Mouse (Mus musculus) spleen, postnatal 36 days (tissue): Measurements from ENCODE around the gene Olfr458.
A peak's percentile ranks its signal among the peaks of the same experiment; 100 is the strongest.
"Not testable (repeated sequence)": the region's sequence is repeated elsewhere in the genome, so short reads cannot be mapped to it uniquely, and the experiment has no call there.

Experiments used
- DNase-seq, 2 experiments: peaks; one replicate each; pipeline ENCODE4 v3.0.0; 2022; ENCODE audit warnings: low spot score in 2 of 2, mixed read lengths in 1 of 2

Olfr458 gene

DNA sequence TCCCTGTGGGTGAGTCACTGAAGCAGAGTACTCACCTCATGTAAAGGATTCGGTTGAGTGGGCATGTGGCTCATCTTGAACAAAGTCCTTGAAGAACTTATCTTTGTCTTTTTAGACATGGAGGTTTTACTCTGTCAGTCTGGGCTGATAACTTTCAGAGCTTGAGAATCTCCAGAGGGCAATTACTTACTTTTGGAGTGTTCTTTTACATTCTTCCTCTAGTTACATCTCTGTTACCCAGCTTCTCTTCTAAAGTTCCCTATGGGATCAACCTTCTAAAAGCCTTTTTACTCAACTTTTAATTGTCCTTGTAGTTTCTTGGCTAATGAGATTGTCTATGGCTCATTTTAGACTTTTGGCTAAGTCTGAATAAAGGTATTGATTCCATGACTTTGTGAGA, at the start of gene Olfr458:
TSS of gene Olfr458 (minus strand) at position 101 of the 400 bp plus-strand sequence.
- no peak for DNase-seq

DNA sequence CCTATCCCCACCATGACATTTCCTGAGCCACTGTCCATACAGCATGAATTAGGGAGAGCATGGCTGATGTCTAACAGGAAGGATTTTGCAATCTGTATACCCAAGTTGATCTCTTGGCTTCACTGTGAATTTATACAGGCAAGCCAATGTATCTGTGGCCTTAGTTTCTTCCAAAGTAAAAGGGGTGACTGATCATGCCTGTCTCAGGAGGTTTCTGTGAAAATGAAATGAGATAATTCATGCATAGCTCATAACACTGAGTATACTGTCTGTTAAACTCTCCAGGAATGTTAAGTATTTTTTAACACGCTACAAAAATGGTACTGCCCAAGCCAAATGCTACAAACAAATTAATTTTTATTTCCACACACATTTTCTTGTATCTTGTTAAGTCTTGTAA, 48.5 kb upstream of the Olfr458 start:
- DNase-seq = no peak

DNA sequence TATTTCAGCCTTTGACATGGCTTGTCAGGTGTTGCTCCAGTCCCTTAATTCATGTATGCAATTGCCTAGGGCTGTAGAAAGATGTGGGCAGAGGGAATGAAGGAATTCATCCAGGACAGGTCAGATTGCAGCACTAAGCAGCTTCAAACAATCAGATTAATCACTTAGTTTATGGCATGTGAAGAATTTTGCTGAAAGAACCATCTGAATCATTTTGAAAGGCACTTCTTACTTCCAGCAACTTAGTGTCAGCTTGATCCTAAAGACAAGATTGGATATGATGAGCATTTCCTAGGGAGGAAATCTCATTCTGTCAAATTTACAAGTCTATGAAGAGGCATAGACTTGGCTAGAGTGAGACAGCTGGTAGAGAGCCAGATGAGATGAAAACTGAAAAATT, 44.3 kb upstream of the Olfr458 start:
- DNase-seq = no peak

DNA sequence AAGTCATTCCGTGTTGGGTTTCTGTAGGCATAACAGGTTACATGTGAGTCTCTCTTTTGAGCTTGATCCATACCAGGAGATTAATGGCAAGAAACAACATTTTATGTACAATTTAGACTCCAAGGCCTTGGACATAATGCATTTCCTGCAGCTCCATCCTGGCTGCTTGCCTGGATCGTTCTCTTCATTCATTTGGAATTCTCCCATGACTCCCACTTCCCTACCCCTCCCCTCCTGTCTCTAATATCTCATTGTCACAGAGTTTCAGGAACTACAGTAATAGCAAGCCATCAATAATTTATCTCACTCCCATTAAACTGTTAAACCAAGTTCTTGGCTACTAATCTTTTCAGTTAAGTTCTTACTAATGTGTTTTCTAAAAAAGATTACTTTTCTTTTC, 38.5 kb upstream of the Olfr458 start:
- DNase-seq = no peak

DNA sequence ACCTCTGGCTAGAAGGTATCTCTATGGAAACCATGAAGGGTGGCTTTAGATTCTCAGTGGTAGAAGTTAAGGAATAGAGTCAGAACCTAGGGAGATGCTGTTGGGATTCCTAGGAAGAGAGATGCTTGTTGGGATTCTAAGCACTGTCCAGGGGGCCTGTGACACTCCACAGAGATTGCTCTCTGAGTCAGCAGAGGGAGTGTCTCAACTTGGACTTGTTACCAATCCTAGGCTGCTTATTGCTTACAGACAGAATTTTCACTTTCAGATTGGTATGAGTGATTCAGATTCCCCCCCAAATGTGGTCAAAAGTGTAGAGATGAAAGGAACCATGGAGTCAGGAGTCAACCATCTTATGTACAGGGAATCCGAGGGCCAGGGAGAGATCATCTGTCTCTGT, 24.7 kb upstream of the Olfr458 start:
- no peak for DNase-seq

DNA sequence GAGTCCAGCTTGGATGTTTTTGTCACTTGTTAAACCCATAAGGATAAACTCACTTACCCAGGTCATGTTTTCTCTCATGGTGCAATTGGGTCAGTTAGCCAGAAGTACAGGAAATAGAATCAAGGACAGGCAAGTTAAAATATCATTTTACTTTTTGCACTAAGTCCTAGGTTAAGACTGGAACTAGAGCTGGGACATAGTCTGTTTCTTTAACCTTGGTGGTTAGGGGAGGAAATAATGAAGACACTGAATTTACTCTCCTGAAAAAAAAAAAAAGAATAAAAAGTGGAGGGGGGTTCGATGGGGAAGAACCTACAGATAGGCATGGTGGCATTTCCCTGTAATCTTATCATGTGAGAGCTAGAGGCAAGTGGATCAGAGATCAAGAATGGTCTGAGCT, 22.1 kb upstream of the Olfr458 start, which contains the start of gene Olfr456:
TSS of gene Olfr456 (minus strand) at position 101 of the 400 bp plus-strand sequence.
- DNase-seq = no peak

DNA sequence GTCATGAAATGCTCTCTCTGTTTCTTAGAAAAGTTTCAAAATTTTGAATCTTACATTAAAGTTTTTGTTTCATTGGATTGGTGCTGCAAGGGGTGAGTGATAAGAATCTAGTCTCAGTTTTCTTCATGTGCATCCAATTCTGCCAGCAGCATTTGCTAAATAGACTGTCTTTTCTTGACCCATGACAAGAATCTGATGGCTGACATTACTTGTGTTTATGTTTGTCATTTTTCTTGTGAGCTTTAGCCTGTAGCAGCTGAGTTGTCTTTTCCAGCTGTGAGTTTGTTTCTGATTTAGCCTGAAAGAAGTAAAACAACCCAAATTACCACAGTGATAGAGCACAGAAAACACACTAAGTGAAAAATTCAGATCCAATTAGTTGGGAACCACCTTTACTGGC, 19.6 kb upstream of the Olfr458 start:
- DNase-seq = no peak

DNA sequence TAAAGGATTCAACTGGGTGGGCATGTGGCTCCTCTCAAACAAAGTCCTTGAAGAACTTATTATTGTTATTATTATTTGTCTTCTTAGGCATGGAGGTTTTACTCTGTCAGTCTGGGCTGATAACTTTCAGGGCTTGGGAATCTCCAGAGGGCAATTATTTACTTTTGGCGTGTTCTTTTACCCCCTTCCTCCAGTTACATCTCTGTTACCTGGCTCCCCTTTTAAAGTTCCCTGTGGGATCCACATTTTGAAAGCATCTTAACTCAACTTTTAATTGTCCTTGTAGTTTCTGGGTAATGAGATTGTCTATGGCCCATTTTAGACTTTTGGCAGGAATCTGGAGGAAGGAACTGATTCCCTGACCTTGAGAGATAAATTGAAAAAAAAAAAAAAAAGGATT, 11.2 kb upstream of the Olfr458 start, which contains the start of gene Olfr457:
TSS of gene Olfr457 (minus strand) at position 101 of the 400 bp plus-strand sequence.
- DNase-seq = no peak

DNA sequence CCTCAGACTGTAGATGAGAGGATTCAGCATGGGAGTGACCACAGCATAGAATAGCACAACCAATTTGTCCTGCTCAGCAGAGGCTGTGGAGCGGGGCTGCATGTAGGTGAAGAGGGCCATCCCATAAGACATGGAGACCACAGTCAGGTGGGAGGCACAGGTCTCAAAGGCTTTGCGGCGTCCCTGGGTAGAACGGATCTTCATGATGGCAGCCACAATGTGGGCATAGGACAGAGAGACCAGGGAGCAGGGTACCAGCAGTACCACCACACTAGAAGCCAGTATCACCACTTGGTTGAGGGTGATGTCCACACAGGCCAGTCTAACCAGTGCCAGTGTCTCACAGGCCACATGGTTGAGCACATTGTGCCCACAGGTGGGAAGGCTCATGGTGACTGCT, 6.3 kb upstream of the Olfr458 start:
- not testable (repeated sequence) for DNase-seq

DNA sequence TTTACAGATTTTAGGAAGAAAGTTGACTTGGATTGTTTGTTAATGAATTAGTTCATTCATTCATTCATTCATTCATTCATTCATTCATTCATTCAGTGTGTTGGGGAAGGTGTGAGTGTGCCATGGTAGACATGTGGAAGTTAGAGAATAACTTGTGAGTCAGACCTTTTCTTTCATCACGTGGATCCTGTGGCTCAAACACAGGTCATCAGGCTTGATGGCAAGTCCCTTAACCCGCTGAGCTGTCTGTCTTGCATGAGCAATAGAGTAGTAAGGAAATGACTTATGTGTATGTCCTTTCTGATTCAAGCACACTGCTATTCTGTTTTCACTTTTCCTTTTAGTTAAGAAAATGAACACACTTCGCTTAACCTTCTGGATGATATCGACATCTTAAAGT, 5.5 kb upstream of the Olfr458 start:
- DNase-seq = no peak

DNA sequence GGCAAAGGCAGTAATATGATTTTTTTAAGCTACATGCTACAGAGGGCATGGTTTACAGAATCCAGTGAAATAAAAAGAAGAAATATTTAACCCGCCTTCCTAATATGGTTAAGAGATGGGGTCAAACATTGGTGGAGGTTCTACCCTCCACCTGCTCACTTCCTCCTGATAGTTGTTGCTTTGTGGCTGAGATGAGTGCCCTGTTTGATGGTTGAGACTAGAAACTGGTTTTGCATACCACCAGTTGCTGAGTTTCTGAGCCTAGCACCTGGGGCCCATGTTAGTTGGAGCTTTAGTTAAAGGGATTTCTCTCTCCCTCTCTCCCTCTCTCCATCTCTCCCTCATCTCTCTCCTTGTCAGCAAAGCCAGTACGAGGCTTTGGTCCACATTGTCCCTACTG, 17.6 kb downstream of the Olfr458 start:
- no peak for DNase-seq

DNA sequence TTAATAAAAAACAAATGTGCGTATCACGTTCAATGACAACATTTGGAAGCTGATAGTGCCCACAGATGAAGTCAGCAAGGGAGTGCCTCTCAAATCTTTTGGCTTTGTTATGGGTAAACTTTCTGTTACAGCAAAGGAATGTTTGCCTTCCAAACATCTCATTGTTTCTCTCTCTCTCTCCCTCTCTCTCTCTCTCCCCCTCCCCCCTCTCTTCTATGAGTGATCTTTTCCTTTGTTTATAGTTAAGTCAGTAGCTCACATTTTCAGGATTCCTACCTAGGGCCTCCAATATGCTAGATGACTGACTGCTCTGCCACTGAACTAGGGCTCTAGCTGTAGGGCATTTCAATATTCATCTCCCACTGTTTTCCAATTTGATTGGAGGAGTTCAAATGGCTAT, 20.5 kb downstream of the Olfr458 start:
- DNase-seq = no peak

DNA sequence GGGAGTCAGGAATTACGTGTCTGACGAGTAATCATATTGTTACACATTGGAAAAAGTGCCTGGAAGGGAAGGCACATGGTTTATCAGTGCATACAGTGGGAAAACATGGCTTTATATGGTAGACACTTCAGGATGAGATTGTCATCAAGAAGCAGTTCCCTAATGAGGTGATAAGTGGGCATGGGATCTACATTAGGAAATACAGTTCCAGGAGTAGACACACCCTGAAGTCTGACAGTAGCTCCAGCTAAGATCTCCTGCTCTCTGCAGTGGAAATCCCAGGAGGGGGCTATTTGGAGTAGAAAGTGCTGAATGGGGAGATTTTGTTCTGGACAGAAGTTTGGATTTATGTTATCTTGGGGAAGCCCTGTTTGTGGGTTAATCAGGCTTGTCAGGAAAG, 23.6 kb downstream of the Olfr458 start:
- DNase-seq = no peak

DNA sequence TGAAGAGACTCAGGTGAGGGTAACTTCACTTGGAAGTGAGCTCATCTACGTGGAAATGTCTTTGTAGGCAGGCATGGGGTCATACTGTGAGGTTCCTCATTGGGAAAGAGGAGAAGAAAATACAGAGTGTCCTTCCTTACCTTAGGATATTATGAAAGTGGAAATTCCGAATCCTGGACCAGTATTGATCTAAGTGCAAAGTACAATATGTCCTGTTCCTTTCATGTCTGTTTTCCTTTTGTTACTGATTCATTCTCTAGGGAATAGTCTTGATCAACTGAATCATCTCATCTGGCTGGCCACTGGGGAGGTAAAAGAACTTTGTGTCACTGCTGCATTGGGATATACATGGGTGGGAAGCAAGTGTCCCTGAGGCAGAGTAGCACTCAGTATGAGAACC, 29.5 kb downstream of the Olfr458 start:
- no peak for DNase-seq

DNA sequence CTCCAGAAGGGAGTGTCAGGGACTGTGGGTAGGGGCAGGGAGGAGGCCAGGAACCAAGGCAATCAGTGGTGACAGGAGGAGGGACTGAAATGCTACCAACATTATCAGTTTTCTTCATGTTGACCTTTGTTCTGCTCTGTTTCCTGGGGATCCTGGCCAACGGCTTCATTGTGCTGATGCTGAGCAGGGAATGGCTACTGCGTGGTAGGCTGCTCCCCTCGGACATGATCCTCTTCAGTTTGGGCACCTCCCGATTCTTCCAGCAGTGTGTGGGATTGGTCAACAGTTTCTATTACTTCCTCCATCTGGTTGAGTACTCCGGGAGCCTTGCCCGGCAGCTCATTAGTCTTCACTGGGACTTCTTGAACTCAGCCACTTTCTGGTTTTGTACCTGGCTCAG, 30.6 kb downstream of the Olfr458 start, which contains the start of gene Tas2r126:
TSS of gene Tas2r126 (plus strand) at position 90 of the 400 bp plus-strand sequence.
- no peak for DNase-seq

DNA sequence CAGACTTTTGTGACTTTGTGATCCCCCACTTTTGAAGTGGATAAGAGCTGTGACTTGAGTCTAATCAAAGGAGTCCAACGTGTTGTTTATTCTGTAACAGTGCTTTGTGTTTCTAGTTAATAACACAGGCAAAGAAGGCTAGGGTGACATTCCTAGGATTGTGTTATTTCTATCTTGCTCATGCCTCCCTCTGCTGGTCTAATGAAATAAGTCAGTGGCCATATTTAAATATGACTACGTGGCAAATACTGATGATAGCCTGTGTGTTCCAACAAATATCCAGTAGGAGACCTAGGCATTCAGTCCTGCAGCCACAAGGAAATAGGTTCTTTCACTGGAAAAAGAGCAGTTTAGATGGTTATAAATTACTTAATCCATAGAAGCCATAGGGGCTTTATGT, 31.4 kb downstream of the Olfr458 start:
- no peak for DNase-seq

DNA sequence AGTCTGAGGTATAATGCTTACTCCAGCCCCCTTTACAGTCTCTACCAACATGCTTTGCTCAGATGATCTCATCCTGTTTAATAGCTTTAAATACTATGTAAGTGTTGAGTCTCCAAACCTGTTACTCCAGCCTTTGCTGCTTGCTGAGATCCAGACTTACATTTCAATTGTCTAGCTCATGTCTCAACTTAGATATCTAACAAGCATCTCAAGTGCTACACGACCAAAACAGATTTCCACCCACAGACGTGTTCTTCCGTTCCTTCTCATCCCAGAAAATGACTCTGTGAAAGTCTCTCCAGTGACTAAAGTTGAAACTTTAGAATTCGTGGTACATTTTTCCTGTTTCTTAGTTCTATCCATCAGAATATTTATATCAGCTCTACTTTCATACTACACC, 38.7 kb downstream of the Olfr458 start:
- no peak for DNase-seq

DNA sequence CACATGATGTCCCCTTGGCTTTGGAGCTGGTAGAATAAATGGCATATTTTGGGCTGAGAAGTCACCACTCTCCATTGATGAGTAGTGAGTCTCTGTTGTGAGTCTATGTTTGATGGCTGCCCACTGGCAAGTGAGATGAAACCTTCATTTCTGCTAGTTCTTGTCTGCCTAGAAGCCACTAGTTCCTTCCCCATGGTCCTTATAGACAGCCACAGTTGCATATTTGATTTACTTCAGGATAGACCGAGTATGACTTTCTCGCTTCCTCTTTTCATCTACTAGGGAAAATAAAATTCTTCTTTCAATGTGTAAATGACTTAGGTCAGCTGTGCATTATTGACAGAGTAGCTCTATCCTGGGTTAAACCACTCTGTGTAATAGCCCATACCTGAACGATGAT, 40.5 kb downstream of the Olfr458 start:
- no peak for DNase-seq

DNA sequence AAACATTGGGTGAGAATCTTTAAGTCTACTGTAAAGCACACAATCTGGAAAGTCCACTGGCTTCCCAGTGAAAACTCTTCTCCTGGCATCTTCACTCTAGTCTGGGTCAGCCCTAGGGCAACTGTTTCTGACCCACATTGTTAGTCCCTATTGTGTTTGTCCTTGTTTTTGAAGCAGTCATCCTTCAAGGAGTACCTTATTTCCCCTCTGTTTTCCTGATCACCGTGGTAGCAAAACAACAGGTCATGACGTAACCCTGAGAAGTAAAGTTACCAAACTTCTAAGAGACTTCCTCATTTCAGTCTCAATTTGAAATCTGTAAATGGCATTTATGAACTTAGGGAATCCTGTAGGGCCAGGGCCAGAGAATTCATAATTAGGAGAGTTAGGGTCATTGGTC, 43.6 kb downstream of the Olfr458 start:
- DNase-seq = peak; percentile 12 to 32

DNA sequence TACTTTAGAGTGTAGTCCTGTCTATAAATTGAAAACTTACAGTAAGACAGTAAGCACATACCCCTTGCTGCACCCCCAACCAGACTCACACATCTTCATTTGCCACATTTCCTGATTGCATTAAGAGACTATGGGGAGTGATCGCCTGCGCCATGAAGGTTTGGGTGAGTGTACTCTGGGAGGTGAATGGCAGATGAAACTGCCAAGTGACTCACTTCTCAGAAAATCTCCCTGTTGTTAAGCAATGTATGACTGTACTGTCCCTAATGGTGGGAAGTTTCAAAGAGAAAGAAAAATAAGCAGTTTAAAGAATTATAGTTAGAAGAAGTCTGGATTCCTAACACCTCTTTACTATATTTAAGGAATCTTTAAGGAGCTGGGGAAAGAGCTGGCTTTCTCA, 45.6 kb downstream of the Olfr458 start:
- no peak for DNase-seq
